Comparison of ENCODE assay signal across 9 mouse cellular contexts in the genomic region with DNA sequence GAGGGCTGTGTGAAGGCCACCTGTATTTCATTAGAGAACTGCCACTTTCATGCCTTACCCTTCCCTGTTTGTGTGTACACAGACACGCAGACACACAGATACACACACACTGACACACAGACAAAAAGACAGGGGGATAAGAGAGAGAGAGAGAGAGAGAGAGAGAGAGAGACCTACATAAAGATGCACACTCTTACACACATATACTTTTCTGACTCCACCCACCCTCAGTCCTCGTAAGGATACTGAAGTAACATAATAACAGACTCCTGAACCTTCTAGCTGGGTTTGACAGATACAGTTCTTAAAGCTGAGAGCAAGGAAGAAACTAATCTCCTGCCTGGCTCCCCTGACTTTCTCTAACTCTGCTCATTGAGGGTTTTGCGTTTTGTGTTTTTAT. TPM values are rescaled to one million over a fixed set of nuclear protein-coding genes. Genes with fewer than 3 reads are reported as not detected.
A peak's percentile ranks its signal among the peaks of the same experiment; 100 is the strongest.
DNase-seq lines count a peak whose midpoint lies in the region; ATAC-seq and TF ChIP-seq lines count a peak whose summit lies in the region.
"Had no signal": no experiment of that assay in that cellular context is flagged by ENCODE, and none has a peak within 500 bp of the region (broad histone marks: within the 10 kb centered on the region; RNA-seq: fewer than 3 reads in every experiment).

No protein-coding gene starts in this region.

- DNase-seq in frontal cortex, postnatal 36 days (ENCODE audit: low spot score in 2 of 2): no peak
- DNase-seq in forebrain, embryonic 14.5 days (ENCODE audit: low spot score): no peak
- no peak for DNase-seq in midbrain, embryonic 10.5 days (ENCODE audit: low spot score)
- no peak for DNase-seq in gastrocnemius, adult 18-20 months (ENCODE audit: low spot score)
- no peak for DNase-seq in gastrocnemius, postnatal 10 days
- no peak for DNase-seq in frontal cortex, postnatal 10 days (ENCODE audit: low spot score in 2 of 2)

- no peaks in the 10 kb centered on the region for H3K36me3 ChIP-seq in E14TG2a.4 (ENCODE audit: insufficient read depth, low read length)
- no peaks in the 10 kb centered on the region for H3K36me3 ChIP-seq in forebrain, embryonic 14.5 days (ENCODE audit: control insufficient read depth, insufficient read depth, low read length)
- no peaks in the 10 kb centered on the region for H3K36me3 ChIP-seq in midbrain, embryonic 10.5 days
- H3K36me3 ChIP-seq: lung, embryonic 15.5 days had no signal

- H3K4me1 ChIP-seq in E14TG2a.4 (replicated peaks; ENCODE audit: low read depth, low read length): peaks cover 10% of the 10 kb centered on the region
- no peaks in the 10 kb centered on the region for H3K4me1 ChIP-seq in forebrain, embryonic 14.5 days (ENCODE audit: control insufficient read depth, insufficient read depth, low read length)
- H3K4me1 ChIP-seq in midbrain, embryonic 10.5 days: peaks cover 20% of the 10 kb centered on the region
- H3K4me1 ChIP-seq: lung, embryonic 15.5 days had no signal

- peak; percentile 74 for ATAC-seq in frontal cortex, adult (ENCODE audit: low TSS enrichment)
- ATAC-seq in forebrain, embryonic 14.5 days: peak; percentile 56; the same call in 1 of the 2 replicates

- peaks cover 18% of the 10 kb centered on the region for H3K27me3 ChIP-seq in E14TG2a.4 (ENCODE audit: insufficient read depth, low read length)
- no peaks in the 10 kb centered on the region for H3K27me3 ChIP-seq in forebrain, embryonic 14.5 days (replicated peaks; ENCODE audit: control insufficient read depth, insufficient read depth, low read length)
- no peaks in the 10 kb centered on the region for H3K27me3 ChIP-seq in midbrain, embryonic 10.5 days (ENCODE audit: low read depth, poor library complexity, severe bottlenecking)
- H3K27me3 ChIP-seq: lung, embryonic 15.5 days had no signal

- no peak for TF ChIP-seq CTCF in E14TG2a.4 (conservative IDR thresholded peaks at IDR 0.05; ENCODE audit: low read length)

- peak overlapping the region; percentile 41 for H3K4me2 ChIP-seq in forebrain, embryonic 14.5 days (ENCODE audit: low read length)

- WGBS in forebrain, embryonic 14.5 days: 6% methylated on average over 3 of the region's 3 CpGs
- 7% methylated on average over 3 of the region's 3 CpGs for WGBS in midbrain, embryonic 10.5 days

- peak overlapping the region; percentile 35; the same call in 1 of the 2 replicates for H3K4me3 ChIP-seq in E14TG2a.4 (replicated peaks; ENCODE audit: low read length)
- H3K4me3 ChIP-seq in forebrain, embryonic 14.5 days (ENCODE audit: low read depth, low read length): peak overlapping the region; percentile 29
- H3K4me3 ChIP-seq in midbrain, embryonic 10.5 days: peak overlapping the region; percentile 43
- H3K4me3 ChIP-seq: lung, embryonic 15.5 days had no signal

- peak overlapping the region; percentile 60 for H3K9ac ChIP-seq in forebrain, embryonic 14.5 days (ENCODE audit: low read length)
- H3K9ac ChIP-seq: lung, embryonic 15.5 days had no signal

- no peaks in the 10 kb centered on the region for H3K9me3 ChIP-seq in E14TG2a.4 (ENCODE audit: low read length)
- no peaks in the 10 kb centered on the region for H3K9me3 ChIP-seq in forebrain, embryonic 14.5 days (replicated peaks; ENCODE audit: control insufficient read depth, low read length)
- H3K9me3 ChIP-seq in midbrain, embryonic 10.5 days (replicated peaks): no peaks in the 10 kb centered on the region
- H3K9me3 ChIP-seq: lung, embryonic 15.5 days had no signal

- H3K27ac ChIP-seq in forebrain, embryonic 14.5 days (ENCODE audit: low read depth, low read length): peak overlapping the region; percentile 85
- H3K27ac ChIP-seq in midbrain, embryonic 10.5 days (replicated peaks): peak overlapping the region; percentile 73
- H3K27ac ChIP-seq: lung, embryonic 15.5 days had no signal

RNA-seq across cellular contexts. Expression of gene Cadm3, which starts 21.9 kb away (rescaled TPM):
- 59.8 and 77.6 TPM in 2 replicates for polyA plus RNA-seq in forebrain, embryonic 14.5 days (2014; fragmentation: Nextera tagmentation; extraction: Ambion mirVana)
- 2.0 and 5.3 TPM in 2 replicates for polyA plus RNA-seq in midbrain, embryonic 10.5 days (2016; fragmentation: Nextera tagmentation; extraction: Ambion mirVana)
- total RNA-seq in gastrocnemius, adult 18-20 months (2021): 1 to 10 TPM; 7.4 to 7.7 TPM
- 10 to 100 TPM; 22.9 to 31.4 TPM for total RNA-seq in gastrocnemius, postnatal 10 days (2021)

RNA-seq across cellular contexts. Expression of gene Aim2, which starts 38.8 kb away (rescaled TPM):
- polyA plus RNA-seq in forebrain, embryonic 14.5 days (2014; fragmentation: Nextera tagmentation; extraction: Ambion mirVana): 2.3 and 4.0 TPM in 2 replicates
- polyA plus RNA-seq in midbrain, embryonic 10.5 days (2016; fragmentation: Nextera tagmentation; extraction: Ambion mirVana): 6.7 TPM in 2 replicates
- under 1 TPM; 0.30 to 0.38 TPM for total RNA-seq in gastrocnemius, adult 18-20 months (2021)
- total RNA-seq in gastrocnemius, postnatal 10 days (2021): 1 to 10 TPM in 1 of 2 experiments, under 1 TPM in 1; 0.26 to 1.0 TPM

RNA-seq across cellular contexts. Expression of gene Ackr1, which starts 55.9 kb away (rescaled TPM):
- polyA plus RNA-seq in forebrain, embryonic 14.5 days (2014; fragmentation: Nextera tagmentation; extraction: Ambion mirVana): 10.5 and 12.0 TPM in 2 replicates
- 1.6 and 2.4 TPM in 2 replicates for polyA plus RNA-seq in midbrain, embryonic 10.5 days (2016; fragmentation: Nextera tagmentation; extraction: Ambion mirVana)
- 1 to 10 TPM; 2.9 to 3.0 TPM for total RNA-seq in gastrocnemius, adult 18-20 months (2021)
- 10 to 100 TPM in 1 of 2 experiments, 1 to 10 TPM in 1; 8.4 to 11.3 TPM for total RNA-seq in gastrocnemius, postnatal 10 days (2021)
